Mouse (Mus musculus) CD4-positive, CD25-positive, alpha-beta regulatory T cell, adult 2 months (primary cell): ENCODE data around the gene Tbck.

ENCODE experiments used
- DNase-seq: peaks from one replicate; pipeline ENCODE4 v3.0.0-alpha.2; 2012; ENCODE audit warnings: low read depth, low spot score

The Tbck gene

GRCm38 (mm10) chr3:132756274-132756673 is 72.3 kb downstream of the Tbck start:
- DNase-seq, result no peak

- no peak for DNase-seq
Observed at GRCm38 (mm10) chr3:132766033-132766726, 82.2 kb downstream of the Tbck start.

GRCm38 (mm10) chr3:132772054-132772453 is 88.1 kb downstream of the Tbck start:
- no peak for DNase-seq

- no peak for DNase-seq
Observed at GRCm38 (mm10) chr3:132776686-132777085, 92.7 kb downstream of the Tbck start.

GRCm38 (mm10) chr3:132781103-132781502 is 97.2 kb downstream of the Tbck start:
- DNase-seq, result no peak

DNA sequence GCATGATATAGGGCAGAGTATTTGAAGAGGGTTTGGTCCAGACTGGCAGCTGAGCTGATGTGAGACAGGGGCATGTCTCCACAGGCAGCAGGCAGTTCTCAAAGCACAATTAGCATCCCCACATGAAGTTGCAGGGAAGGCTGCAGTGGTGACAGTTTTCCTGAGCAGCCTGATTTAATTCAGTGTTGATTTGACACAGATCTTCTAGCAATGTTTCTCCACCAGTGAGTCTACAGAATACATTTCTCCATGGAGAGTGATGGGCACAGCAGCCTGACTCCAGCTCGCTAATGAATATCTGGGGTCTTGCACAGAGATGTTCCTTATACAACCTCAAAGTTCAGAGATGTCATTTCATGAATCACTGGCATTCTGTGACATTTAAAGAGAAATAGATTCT is 99.1 kb downstream of the Tbck start:
- no peak for DNase-seq

DNA sequence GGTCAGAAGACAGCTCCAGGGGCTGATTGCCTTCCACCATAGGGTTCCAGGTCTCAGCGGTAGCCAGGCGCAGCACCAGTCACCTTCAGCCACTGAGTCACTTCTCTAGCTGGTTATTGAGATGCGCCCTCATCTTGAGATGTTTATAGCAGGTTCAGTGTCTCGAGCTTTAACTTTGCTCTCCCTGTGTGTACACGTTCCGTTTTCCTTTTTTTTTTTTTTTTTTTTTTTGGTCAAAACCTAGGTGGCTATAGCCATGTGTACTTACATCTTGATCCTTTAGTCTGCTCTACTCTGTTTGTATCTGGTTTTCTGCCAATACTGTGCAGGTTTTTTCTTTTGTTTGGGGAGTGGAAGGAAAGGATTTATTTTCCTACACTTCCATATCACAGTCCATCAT is 100.8 kb downstream of the Tbck start:
- DNase-seq, result no peak

- DNase-seq, result no peak
Observed at GRCm38 (mm10) chr3:132786690-132787089, 102.7 kb downstream of the Tbck start.

GRCm38 (mm10) chr3:132787775-132788174 is 103.8 kb downstream of the Tbck start:
- DNase-seq, result no peak

DNA sequence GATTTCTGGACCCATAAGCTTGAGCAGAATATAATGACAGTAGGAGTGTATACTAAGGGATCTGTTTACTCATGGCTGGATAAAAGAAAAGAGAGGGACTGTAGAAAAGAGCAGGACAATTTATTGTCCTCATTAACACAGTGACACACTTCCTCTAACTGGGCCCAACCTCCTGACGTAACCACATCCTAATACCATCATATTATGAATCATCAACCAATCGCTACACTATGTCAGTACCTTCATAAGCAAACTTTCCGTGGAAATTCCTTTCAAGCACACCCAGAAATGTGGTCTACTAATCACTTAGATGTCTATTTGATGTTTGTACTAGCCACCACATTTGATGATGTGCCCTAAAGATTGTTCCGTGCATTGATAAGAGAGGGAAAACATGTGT is 107.2 kb downstream of the Tbck start:
- DNase-seq, result peak; percentile 51

DNA sequence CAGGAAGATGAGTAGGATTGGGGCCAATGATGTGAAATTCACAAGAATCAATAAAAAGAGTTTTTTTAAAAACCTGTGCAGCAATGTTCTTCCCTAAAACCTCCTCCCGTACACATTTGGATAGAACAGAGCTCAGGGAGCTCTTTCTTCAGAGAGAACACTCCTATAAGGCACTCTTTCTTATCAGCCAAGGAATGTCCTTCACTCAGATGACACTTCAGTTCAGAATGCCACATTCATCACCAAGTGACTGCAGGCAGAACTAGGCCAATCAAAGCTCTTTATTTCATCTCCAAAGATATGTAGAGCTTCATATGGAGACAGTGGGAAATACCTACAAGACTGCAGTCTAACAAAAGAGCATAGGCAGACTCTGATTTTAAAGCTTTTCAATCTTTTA is 116.3 kb downstream of the Tbck start:
- DNase-seq, result no peak

DNA sequence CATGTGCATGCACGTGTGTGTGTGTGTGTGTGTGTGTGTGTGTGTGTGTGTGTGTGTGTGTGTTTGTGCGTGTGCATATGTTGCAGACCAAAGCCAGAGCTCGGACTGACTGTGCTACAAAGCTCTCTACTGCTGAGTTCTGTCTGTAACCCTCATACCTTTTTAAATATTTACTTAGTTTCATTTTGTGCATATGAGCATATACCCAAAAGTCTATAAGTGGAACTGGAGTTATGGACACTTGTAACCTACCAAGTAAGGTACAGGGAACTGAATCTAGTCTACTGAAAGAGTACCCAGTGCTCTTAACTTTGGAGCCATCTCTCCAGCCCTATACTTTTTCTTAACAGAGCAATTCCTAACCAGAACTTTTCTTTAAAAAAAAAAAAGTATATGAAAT is 118.0 kb downstream of the Tbck start:
- no peak for DNase-seq

GRCm38 (mm10) chr3:132807888-132808579 is 124.1 kb downstream of the Tbck start:
- DNase-seq, result no peak

DNA sequence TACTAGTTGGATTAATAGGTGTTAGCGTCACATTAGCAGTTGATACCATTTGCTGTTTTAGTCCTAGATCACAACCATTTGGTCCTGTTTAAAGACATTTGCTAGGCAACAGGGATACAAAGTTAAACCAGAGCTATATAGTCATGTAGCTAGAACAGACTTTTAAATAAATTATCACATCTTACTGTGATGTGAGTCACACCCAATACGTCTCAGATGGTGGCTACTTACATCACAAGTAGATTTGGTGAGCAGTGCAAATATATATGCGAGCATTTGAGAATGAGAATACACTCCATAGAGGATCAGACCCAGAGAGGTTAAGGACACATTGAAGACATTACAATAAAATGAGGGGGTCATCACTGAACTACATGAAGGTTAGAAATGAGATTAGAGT is 125.0 kb downstream of the Tbck start:
- DNase-seq, result no peak

DNA sequence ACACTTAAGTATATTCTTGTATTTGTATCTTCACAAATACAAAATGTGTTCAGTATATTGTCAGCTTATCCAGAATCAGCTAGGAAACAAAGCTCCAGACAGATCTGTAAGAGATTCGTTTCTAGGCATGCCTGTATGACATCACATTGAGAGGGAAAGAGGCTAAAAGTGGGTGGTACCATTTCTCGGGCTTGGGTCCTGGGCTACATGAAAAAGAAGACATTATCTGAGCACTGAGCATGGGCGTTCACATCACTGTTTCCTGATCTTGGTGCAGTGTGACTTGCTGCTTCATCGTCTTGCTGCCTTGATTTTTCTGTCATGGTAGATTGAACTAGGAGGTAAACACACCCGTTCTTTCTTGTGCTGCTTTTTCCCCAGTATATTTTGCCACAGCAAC is 127.8 kb downstream of the Tbck start:
- no peak for DNase-seq

GRCm38 (mm10) chr3:132812356-132812755 is 128.4 kb downstream of the Tbck start:
- DNase-seq, result no peak

DNA sequence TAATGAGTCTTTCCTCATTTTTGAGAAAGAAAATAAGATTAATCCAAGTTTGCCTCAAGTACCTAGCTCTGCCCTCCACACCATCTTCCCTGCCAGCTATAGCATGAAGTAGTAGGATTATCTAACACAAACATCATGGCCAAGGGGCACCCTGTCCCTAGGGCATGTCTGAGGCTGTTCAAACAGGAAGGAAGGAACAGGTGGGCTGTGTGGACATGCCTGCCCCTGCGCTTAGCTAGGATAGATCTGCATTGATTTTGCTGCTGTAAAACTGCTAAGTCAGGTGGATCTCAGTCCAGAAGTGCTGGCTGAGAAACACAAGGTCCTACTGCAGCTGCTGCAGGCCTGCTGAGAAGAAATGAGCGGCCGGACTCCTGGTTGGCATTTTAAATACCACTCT is 129.2 kb downstream of the Tbck start:
- DNase-seq, result no peak

GRCm38 (mm10) chr3:132813706-132814497 is 130.0 kb downstream of the Tbck start:
- DNase-seq, result no peak

DNA sequence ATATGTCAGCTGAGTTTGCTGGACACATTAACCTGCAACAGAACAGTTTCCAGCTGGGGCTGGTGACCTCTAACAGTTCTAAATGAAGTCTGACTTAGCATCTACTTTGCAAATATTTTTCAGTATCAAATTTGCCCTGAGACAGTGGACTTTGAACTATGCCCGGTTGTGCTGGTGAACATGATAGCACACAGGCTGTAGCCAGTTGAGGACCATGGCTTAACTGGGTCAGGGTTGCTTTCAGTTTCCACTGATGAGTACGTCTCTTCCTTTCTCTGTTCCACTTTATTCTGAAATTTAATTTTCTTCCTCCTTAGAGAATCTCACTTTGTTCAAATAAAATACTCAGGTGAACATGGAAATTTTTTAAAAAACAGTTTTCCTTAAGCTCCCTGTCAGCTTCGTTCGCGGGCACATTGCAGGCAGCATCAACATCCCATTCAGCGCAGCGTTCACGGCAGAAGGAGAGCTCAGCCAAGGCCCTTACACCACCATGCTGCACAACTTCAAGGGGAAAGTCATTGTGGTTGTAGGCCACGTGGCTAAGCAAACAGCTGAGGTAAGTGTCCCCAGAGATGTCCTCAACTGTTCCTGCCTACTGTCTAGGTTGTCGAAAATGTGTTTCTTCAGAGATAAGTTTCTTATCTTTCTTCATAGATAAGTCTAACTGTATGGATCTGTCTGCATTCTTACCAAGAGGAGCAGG is 131.0 kb downstream of the Tbck start:
- DNase-seq, result no peak

DNA sequence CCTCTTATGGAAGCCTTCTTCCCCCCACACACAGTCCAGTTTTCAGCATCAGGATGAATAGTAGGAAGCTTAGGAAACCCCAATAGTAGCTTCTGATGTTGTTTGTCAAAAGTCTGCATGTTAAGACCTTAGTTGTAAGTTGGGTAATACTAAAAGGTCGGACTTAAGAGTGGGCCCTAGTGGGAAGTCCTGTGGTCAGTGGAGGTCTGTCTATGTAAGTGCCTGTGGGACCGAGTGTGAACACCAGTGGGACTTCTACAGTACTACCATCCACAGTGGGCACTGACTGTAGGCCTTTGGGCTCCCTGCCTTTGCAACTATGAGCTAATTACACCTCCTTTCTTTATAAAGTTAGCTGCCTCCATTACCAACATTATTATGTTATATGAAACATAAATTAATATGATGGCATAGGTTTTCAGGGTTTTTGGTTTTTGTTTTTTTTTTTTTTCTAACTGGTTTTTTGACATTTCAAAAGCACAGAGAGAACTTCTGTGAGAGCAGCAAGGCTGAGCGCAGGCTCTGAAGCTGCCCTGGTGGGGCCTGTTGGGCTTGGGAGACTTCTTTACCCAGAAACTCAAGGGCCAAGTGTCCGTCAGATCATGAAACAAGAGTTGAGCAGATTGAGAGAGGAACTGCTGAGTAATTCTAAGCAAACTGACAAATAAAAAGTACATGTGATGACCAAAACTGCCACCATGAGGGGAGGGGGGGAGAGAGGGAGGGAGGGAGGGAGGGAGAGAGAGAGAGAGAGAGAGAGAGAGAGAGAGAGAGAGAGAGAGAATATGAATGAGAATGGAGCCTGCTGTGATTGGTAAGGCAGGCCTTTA is 131.8 kb downstream of the Tbck start:
- DNase-seq, result no peak

GRCm38 (mm10) chr3:132819408-132819807 is 135.5 kb downstream of the Tbck start:
- no peak for DNase-seq
